Mouse (Mus musculus): Measurements from ENCODE around the gene Zc3h12b. TPM values are rescaled to one million over a fixed set of nuclear protein-coding genes. Genes with fewer than 3 reads are reported as not detected.
"Not testable (repeated sequence)": the region's sequence is repeated elsewhere in the genome, so short reads cannot be mapped to it uniquely, and the experiment has no call there.

Gene Zc3h12b
- polyA plus RNA-seq, 1 experiment from 2014 or later = 3.5 TPM

GRCm38 (mm10) chrX:95956497-95957293 is 245.2 kb downstream of the Zc3h12b start, which contains the start of gene Las1l:
TSS of gene Las1l (minus strand) at chrX:95956962.
- Histone ChIP-seq H3K4me3 (peak within 1 kb of the TSS; percentile 65), H3K27me3 (ENCODE audit: insufficient read depth, poor library complexity, severe bottlenecking) (no peaks in the 10 kb centered on the region), H3K4me1 (no peaks in the 10 kb centered on the region), H3K27ac (peak within 1 kb of the TSS; percentile 77), H3K36me3 (peaks cover 5% of the 10 kb centered on the region; the same call in 1 of the 2 replicates), H3K9me3 (no peaks in the 10 kb centered on the region)
- peak; percentile 96 for DNase-seq (ENCODE audit: low spot score)
- WGBS = 14% methylated on average over 42 of the region's 42 CpGs

- not testable (repeated sequence) for H3K9me3 ChIP-seq; H3K27me3 ChIP-seq (ENCODE audit: insufficient read depth, poor library complexity, severe bottlenecking); DNase-seq (ENCODE audit: low spot score); H3K36me3 ChIP-seq; H3K4me1 ChIP-seq
- Histone ChIP-seq H3K27ac (0 out of 2 replicates have a peak overlapping the region, but pooled peaks have one; percentile 10), H3K4me3 (peak overlapping the region; percentile 65)
- 38% methylated on average over 11 of the region's 11 CpGs for WGBS
Observed at GRCm38 (mm10) chrX:95957461-95957860, 246.0 kb downstream of the Zc3h12b start.

- Histone ChIP-seq H3K4me3 (no peak overlapping the region), H3K9me3 (no peaks in the 10 kb centered on the region), H3K36me3 (no peaks in the 10 kb centered on the region), H3K27me3 (ENCODE audit: insufficient read depth, poor library complexity, severe bottlenecking) (peaks cover 4% of the 10 kb centered on the region; the same call in 1 of the 2 replicates), H3K4me1 (no peaks in the 10 kb centered on the region), H3K27ac (no peak overlapping the region)
- no peak for DNase-seq (ENCODE audit: low spot score)
- WGBS = 54% methylated on average over 2 of the region's 2 CpGs
Observed at GRCm38 (mm10) chrX:95963366-95963765, 251.9 kb downstream of the Zc3h12b start.

GRCm38 (mm10) chrX:95965036-95965435 is 253.6 kb downstream of the Zc3h12b start:
- H3K36me3 ChIP-seq = no peaks in the 10 kb centered on the region
- no peaks in the 10 kb centered on the region for H3K9me3 ChIP-seq
- H3K27ac ChIP-seq = no peak overlapping the region
- no peak overlapping the region for H3K4me3 ChIP-seq
- DNase-seq (ENCODE audit: low spot score) = no peak
- 74% methylated on average over 6 of the region's 6 CpGs for WGBS
- H3K4me1 ChIP-seq = 0 out of 2 replicates have a peak, but pooled peaks cover 5% of the 10 kb centered on the region
- H3K27me3 ChIP-seq (ENCODE audit: insufficient read depth, poor library complexity, severe bottlenecking) = peaks cover 4% of the 10 kb centered on the region; the same call in 1 of the 2 replicates

GRCm38 (mm10) chrX:95967847-95968593 is 256.5 kb downstream of the Zc3h12b start:
- Histone ChIP-seq H3K27ac (peak overlapping the region; percentile 91), H3K9me3 (no peaks in the 10 kb centered on the region), H3K27me3 (ENCODE audit: insufficient read depth, poor library complexity, severe bottlenecking) (peaks cover 4% of the 10 kb centered on the region; the same call in 1 of the 2 replicates), H3K4me3 (peak overlapping the region; percentile 60), H3K36me3 (no peaks in the 10 kb centered on the region), H3K4me1 (0 out of 2 replicates have a peak, but pooled peaks cover 5% of the 10 kb centered on the region)
- 24% methylated on average over 28 of the region's 28 CpGs for WGBS
- peak; percentile 92 for DNase-seq (ENCODE audit: low spot score)

- peak; percentile 96 for DNase-seq (ENCODE audit: low spot score)
- H3K27me3 ChIP-seq (ENCODE audit: insufficient read depth, poor library complexity, severe bottlenecking) = peaks cover 4% of the 10 kb centered on the region; the same call in 1 of the 2 replicates
- no peaks in the 10 kb centered on the region for H3K9me3 ChIP-seq
- WGBS = 21% methylated on average over 6 of the region's 6 CpGs
- H3K4me1 ChIP-seq = 0 out of 2 replicates have a peak, but pooled peaks cover 5% of the 10 kb centered on the region
- peak overlapping the region; percentile 60 for H3K4me3 ChIP-seq
- peak overlapping the region; percentile 91 for H3K27ac ChIP-seq
- no peaks in the 10 kb centered on the region for H3K36me3 ChIP-seq
Observed at GRCm38 (mm10) chrX:95968594-95968965, 257.1 kb downstream of the Zc3h12b start.

- peak overlapping the region; percentile 62 for H3K27ac ChIP-seq
- H3K36me3 ChIP-seq = no peaks in the 10 kb centered on the region
- WGBS = 52% methylated on average over 6 of the region's 6 CpGs
- peaks cover 4% of the 10 kb centered on the region; the same call in 1 of the 2 replicates for H3K27me3 ChIP-seq (ENCODE audit: insufficient read depth, poor library complexity, severe bottlenecking)
- no peaks in the 10 kb centered on the region for H3K9me3 ChIP-seq
- H3K4me3 ChIP-seq = 0 out of 2 replicates have a peak overlapping the region, but pooled peaks have one; percentile 60
- no peak for DNase-seq (ENCODE audit: low spot score)
- H3K4me1 ChIP-seq = 0 out of 2 replicates have a peak, but pooled peaks cover 5% of the 10 kb centered on the region
Observed at GRCm38 (mm10) chrX:95969116-95969515, 257.6 kb downstream of the Zc3h12b start.

GRCm38 (mm10) chrX:95969936-95970335 is 258.5 kb downstream of the Zc3h12b start:
- H3K27me3 ChIP-seq (ENCODE audit: insufficient read depth, poor library complexity, severe bottlenecking) = peaks cover 4% of the 10 kb centered on the region; the same call in 1 of the 2 replicates
- 92% methylated on average over 9 of the region's 9 CpGs for WGBS
- no peak overlapping the region for H3K4me3 ChIP-seq
- H3K4me1 ChIP-seq = 0 out of 2 replicates have a peak, but pooled peaks cover 5% of the 10 kb centered on the region
- H3K9me3 ChIP-seq = no peaks in the 10 kb centered on the region
- H3K36me3 ChIP-seq = no peaks in the 10 kb centered on the region
- DNase-seq (ENCODE audit: low spot score) = no peak
- no peak overlapping the region for H3K27ac ChIP-seq

Other genes starting within 250 kb of the Zc3h12b start
- gene Asb12, start 153.7 kb upstream of the Zc3h12b start, polyA plus RNA-seq (2016; fragmentation: Nextera tagmentation; extraction: Ambion mirVana) = 9.3 and 11.2 TPM in 2 replicates
- gene Pfn5, start 153.6 kb upstream of the Zc3h12b start, polyA plus RNA-seq (2016; fragmentation: Nextera tagmentation; extraction: Ambion mirVana) = not detected in 2 replicates
- 10.4 and 16.1 TPM in 2 replicates for gene Zc4h2, start 53.2 kb upstream of the Zc3h12b start, polyA plus RNA-seq (2016; fragmentation: Nextera tagmentation; extraction: Ambion mirVana)
- 72.8 and 73.4 TPM in 2 replicates for gene Las1l, start 245.3 kb downstream of the Zc3h12b start, polyA plus RNA-seq (2016; fragmentation: Nextera tagmentation; extraction: Ambion mirVana)

Data from heart, embryonic 10.5 days (tissue).